Mouse (Mus musculus): ENCODE results near the gene Itpr1. TPM values are rescaled to one million over a fixed set of nuclear protein-coding genes. Genes with fewer than 3 reads are reported as not detected.
A peak's percentile ranks its signal among the peaks of the same experiment; 100 is the strongest.

The Itpr1 gene
- polyA plus RNA-seq, 1 experiment: 4.7 TPM

- Histone ChIP-seq H3K4me1 (ENCODE audit: control insufficient read depth, insufficient read depth, insufficient read length, low read length) (peaks cover 44% of the 10 kb centered on the region; the same call in 1 of the 2 replicates), H3K4me3 (ENCODE audit: low read depth, low read length) (no peak overlapping the region), H3K36me3 (ENCODE audit: control insufficient read depth, insufficient read depth, low read length) (no peaks in the 10 kb centered on the region), H3K27me3 (ENCODE audit: control insufficient read depth, insufficient read depth, low read length) (no peaks in the 10 kb centered on the region), H3K27ac (ENCODE audit: insufficient read depth, low read depth, low read length) (no peak overlapping the region)
- WGBS: 49% methylated on average over 2 of the region's 2 CpGs
- TF ChIP-seq POLR2A (IDR thresholded peaks at IDR 0.05; ENCODE audit: low read depth, low read length) (no peak), CTCF (IDR thresholded peaks at IDR 0.05; ENCODE audit: extremely low read depth, insufficient read length, insufficient replicate concordance, low read depth, low read length) (no peak)
These were observed 238.6 kb downstream of the Itpr1 start for GRCm38 (mm10) chr6:108451536-108451935.

DNA sequence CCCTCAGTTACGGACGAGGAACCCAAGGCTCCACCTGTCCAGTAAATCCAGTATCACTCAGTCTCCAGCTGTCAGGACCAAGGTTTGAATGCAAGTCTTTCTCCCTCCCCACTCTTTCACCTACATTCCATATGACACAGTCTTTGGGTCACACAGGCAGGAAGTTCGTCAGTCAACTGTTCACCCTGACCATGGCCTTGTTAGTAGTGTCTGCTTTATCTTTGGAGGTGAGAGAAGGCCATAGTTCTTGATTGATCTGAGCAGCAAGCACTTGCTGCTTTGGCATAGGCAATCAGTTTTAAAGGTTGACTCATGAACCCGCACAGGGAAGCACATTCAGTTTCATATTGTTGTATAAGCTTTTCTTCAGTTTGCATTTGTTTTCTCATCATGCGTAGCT lies 240.7 kb downstream of the Itpr1 start:
- Histone ChIP-seq H3K27ac (ENCODE audit: insufficient read depth, low read depth, low read length) (peak overlapping the region; percentile 80), H3K4me3 (ENCODE audit: low read depth, low read length) (no peak overlapping the region), H3K27me3 (ENCODE audit: control insufficient read depth, insufficient read depth, low read length) (no peaks in the 10 kb centered on the region), H3K4me1 (ENCODE audit: control insufficient read depth, insufficient read depth, insufficient read length, low read length) (peaks cover 40% of the 10 kb centered on the region), H3K36me3 (ENCODE audit: control insufficient read depth, insufficient read depth, low read length) (no peaks in the 10 kb centered on the region)
- WGBS: 47% methylated on average over 5 of the region's 5 CpGs
- TF ChIP-seq POLR2A (IDR thresholded peaks at IDR 0.05; ENCODE audit: low read depth, low read length) (no peak), CTCF (IDR thresholded peaks at IDR 0.05; ENCODE audit: extremely low read depth, insufficient read length, insufficient replicate concordance, low read depth, low read length) (no peak)

GRCm38 (mm10) chr6:108454061-108454891 lies 241.4 kb downstream of the Itpr1 start:
- no peaks in the 10 kb centered on the region for H3K27me3 ChIP-seq (ENCODE audit: control insufficient read depth, insufficient read depth, low read length)
- no peak overlapping the region for H3K4me3 ChIP-seq (ENCODE audit: low read depth, low read length)
- no peak for TF ChIP-seq POLR2A (IDR thresholded peaks at IDR 0.05; ENCODE audit: low read depth, low read length)
- TF ChIP-seq CTCF (IDR thresholded peaks at IDR 0.05; ENCODE audit: extremely low read depth, insufficient read length, insufficient replicate concordance, low read depth, low read length): no peak
- peak overlapping the region; percentile 80 for H3K27ac ChIP-seq (ENCODE audit: insufficient read depth, low read depth, low read length)
- peaks cover 38% of the 10 kb centered on the region for H3K4me1 ChIP-seq (ENCODE audit: control insufficient read depth, insufficient read depth, insufficient read length, low read length)
- 54% methylated on average over 16 of the region's 16 CpGs for WGBS
- H3K36me3 ChIP-seq (ENCODE audit: control insufficient read depth, insufficient read depth, low read length): no peaks in the 10 kb centered on the region

GRCm38 (mm10) chr6:108454979-108455836 lies 242.3 kb downstream of the Itpr1 start:
- WGBS: 86% methylated on average over 7 of the region's 7 CpGs
- Histone ChIP-seq H3K36me3 (ENCODE audit: control insufficient read depth, insufficient read depth, low read length) (no peaks in the 10 kb centered on the region), H3K4me3 (ENCODE audit: low read depth, low read length) (no peak overlapping the region), H3K4me1 (ENCODE audit: control insufficient read depth, insufficient read depth, insufficient read length, low read length) (peaks cover 38% of the 10 kb centered on the region), H3K27me3 (ENCODE audit: control insufficient read depth, insufficient read depth, low read length) (no peaks in the 10 kb centered on the region), H3K27ac (ENCODE audit: insufficient read depth, low read depth, low read length) (peak overlapping the region; percentile 50)
- no peak for TF ChIP-seq POLR2A (IDR thresholded peaks at IDR 0.05; ENCODE audit: low read depth, low read length)
- TF ChIP-seq CTCF (IDR thresholded peaks at IDR 0.05; ENCODE audit: extremely low read depth, insufficient read length, insufficient replicate concordance, low read depth, low read length): no peak

DNA sequence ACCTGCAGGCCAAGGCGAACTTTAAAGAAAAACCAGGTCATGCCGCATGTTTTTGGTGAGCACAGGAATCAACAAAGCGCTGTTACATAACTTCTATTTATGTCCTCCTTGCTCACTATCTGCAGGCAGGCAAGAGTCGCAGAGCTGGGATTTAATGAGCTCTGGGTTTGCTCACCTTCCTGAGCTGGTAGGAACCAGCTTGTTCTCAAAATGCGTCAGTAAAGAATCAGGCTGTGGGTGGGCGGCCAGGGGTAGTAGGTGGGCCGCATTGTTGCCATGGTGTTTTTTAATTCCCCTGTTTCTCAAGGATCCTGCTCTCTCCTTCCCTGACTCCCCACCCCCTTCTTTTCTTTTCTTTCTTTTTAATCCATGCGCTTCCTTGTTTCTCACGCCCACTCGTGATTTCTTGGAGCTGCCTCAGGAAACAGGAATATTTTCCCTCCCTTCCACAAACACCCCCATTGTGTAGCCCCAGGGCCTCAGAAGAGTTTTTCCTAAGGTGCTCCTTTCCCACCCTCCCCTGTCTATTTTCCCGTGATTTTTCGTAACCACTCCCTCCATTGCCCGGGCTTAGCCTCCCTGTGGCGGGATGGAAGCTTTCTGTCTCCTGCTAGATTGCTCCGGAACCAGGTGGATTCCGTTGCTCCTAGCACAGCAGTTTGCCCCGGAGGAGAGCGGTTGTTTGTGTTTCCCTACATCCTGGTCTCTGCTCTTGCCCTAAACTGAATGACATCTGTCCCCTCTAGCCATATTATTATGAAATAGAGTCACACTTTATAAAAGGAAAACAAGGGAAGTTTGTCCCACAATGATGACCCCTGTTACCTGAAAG lies 243.6 kb downstream of the Itpr1 start:
- Histone ChIP-seq H3K27ac (ENCODE audit: insufficient read depth, low read depth, low read length) (peak overlapping the region; percentile 46), H3K27me3 (ENCODE audit: control insufficient read depth, insufficient read depth, low read length) (no peaks in the 10 kb centered on the region), H3K4me1 (ENCODE audit: control insufficient read depth, insufficient read depth, insufficient read length, low read length) (peaks cover 37% of the 10 kb centered on the region), H3K4me3 (ENCODE audit: low read depth, low read length) (peak overlapping the region; percentile 5), H3K36me3 (ENCODE audit: control insufficient read depth, insufficient read depth, low read length) (no peaks in the 10 kb centered on the region)
- WGBS: 26% methylated on average over 18 of the region's 18 CpGs
- peak; percentile 8; the same call in 1 of the 2 replicates for TF ChIP-seq CTCF (IDR thresholded peaks at IDR 0.05; ENCODE audit: extremely low read depth, insufficient read length, insufficient replicate concordance, low read depth, low read length)
- no peak for TF ChIP-seq POLR2A (IDR thresholded peaks at IDR 0.05; ENCODE audit: low read depth, low read length)

GRCm38 (mm10) chr6:108457063-108457405 lies 244.1 kb downstream of the Itpr1 start:
- no peaks in the 10 kb centered on the region for H3K36me3 ChIP-seq (ENCODE audit: control insufficient read depth, insufficient read depth, low read length)
- no peak overlapping the region for H3K4me3 ChIP-seq (ENCODE audit: low read depth, low read length)
- 11% methylated on average over 5 of the region's 5 CpGs for WGBS
- TF ChIP-seq CTCF (IDR thresholded peaks at IDR 0.05; ENCODE audit: extremely low read depth, insufficient read length, insufficient replicate concordance, low read depth, low read length) (no peak), POLR2A (IDR thresholded peaks at IDR 0.05; ENCODE audit: low read depth, low read length) (no peak)
- H3K27ac ChIP-seq (ENCODE audit: insufficient read depth, low read depth, low read length): peak overlapping the region; percentile 46
- no peaks in the 10 kb centered on the region for H3K27me3 ChIP-seq (ENCODE audit: control insufficient read depth, insufficient read depth, low read length)
- peaks cover 36% of the 10 kb centered on the region for H3K4me1 ChIP-seq (ENCODE audit: control insufficient read depth, insufficient read depth, insufficient read length, low read length)
